Mouse (Mus musculus) intestine, embryonic 15.5 days (tissue): ENCODE data around the gene Zfp354b. TPM values are rescaled to one million over a fixed set of nuclear protein-coding genes. Genes with fewer than 3 reads are reported as not detected.

Source experiments
- ATAC-seq: fragments of 200-750 bp; cut with Nextera tagmentation; 2 replicates; pipeline ENCODE4 v1.8.0; 2017; ENCODE audit warnings: moderate TSS enrichment, moderate library complexity
- H3K27ac ChIP-seq: fragments of 300-500 bp; sonication (generic); 2 replicates; pipeline ENCODE4 v1.5.1; 2015; ENCODE audit warnings: mild to moderate bottlenecking, inconsistent platforms
- H3K27me3 ChIP-seq: fragments of 300-500 bp; sonication (generic); replicated peaks from 2 replicates; pipeline ENCODE4 v1.6.1; 2015; ENCODE audit warnings: inconsistent platforms
- H3K36me3 ChIP-seq: fragments of 300-500 bp; sonication (generic); 2 replicates; pipeline ENCODE4 v1.6.1; 2015; ENCODE audit warnings: inconsistent platforms
- H3K4me1 ChIP-seq: fragments of 300-500 bp; sonication (generic); replicated peaks from 2 replicates; pipeline ENCODE4 v1.6.1; 2015; ENCODE audit warnings: inconsistent platforms
- H3K4me2 ChIP-seq: fragments of 300-500 bp; sonication (generic); replicated peaks from 2 replicates; pipeline ENCODE4 v1.6.1; 2015; ENCODE audit warnings: mild to moderate bottlenecking, inconsistent platforms
- H3K4me3 ChIP-seq: fragments of 300-500 bp; sonication (generic); replicated peaks from 2 replicates; pipeline ENCODE4 v1.5.1; 2015; ENCODE audit warnings: inconsistent platforms
- H3K9ac ChIP-seq: fragments of 300-500 bp; sonication (generic); 2 replicates; pipeline ENCODE4 v1.6.1; 2015; ENCODE audit warnings: inconsistent platforms
- H3K9me3 ChIP-seq: fragments of 300-500 bp; sonication (generic); 2 replicates; pipeline ENCODE4 v1.6.1; 2016; ENCODE audit warnings: inconsistent platforms
- WGBS: fragments of 180-500 bp; shearing (Covaris S2); methylation state at CpG from one replicate; pipeline ENCODE4 v1.1.7; 2015; 5-methylcytosine and 5-hydroxymethylcytosine counted together
- polyA plus RNA-seq: library from polyadenylated mRNA; unstranded; fragments of >200 nt; fragmentation: Nextera tagmentation; extraction: Ambion mirVana; gene quantifications from 2 replicates; pipeline ENCODE4 v1.2.1, GENCODE M21; 2015

Gene Zfp354b
- 0.71 and 1.2 TPM in 2 replicates for polyA plus RNA-seq

- peak within 1 kb of the TSS; percentile 70 for H3K9ac ChIP-seq
- no peaks in the 10 kb centered on the region for H3K9me3 ChIP-seq
- under 1% methylated on average over 18 of the region's 18 CpGs for WGBS
- peak within 1 kb of the TSS; percentile 94 for H3K4me2 ChIP-seq
- no peaks in the 10 kb centered on the region; the same call in 1 of the 2 replicates for H3K27me3 ChIP-seq
- peak within 1 kb of the TSS; percentile 71 for H3K4me3 ChIP-seq
- H3K27ac ChIP-seq, result 0 out of 2 replicates have a peak within 1 kb of the TSS, but pooled peaks have one; percentile 17
- ATAC-seq, result peak; percentile 96
- no peaks in the 10 kb centered on the region for H3K36me3 ChIP-seq
- no peaks in the 10 kb centered on the region for H3K4me1 ChIP-seq
Observed at GRCm38 (mm10) chr11:50931451-50931866, at the start of gene Zfp354b. TSS of gene Zfp354b (minus strand) at chr11:50931633.

- no peaks in the 10 kb centered on the region for H3K36me3 ChIP-seq
- no peak overlapping the region for H3K4me2 ChIP-seq
- no peaks in the 10 kb centered on the region for H3K27me3 ChIP-seq
- WGBS, result 70% methylated on average over 4 of the region's 4 CpGs
- no peaks in the 10 kb centered on the region for H3K9me3 ChIP-seq
- no peak for ATAC-seq
- H3K27ac ChIP-seq, result no peak overlapping the region
- no peak overlapping the region for H3K9ac ChIP-seq
- no peaks in the 10 kb centered on the region for H3K4me1 ChIP-seq
- no peak overlapping the region for H3K4me3 ChIP-seq
Observed at GRCm38 (mm10) chr11:50977216-50977615, 45.8 kb upstream of the Zfp354b start.

- 82% methylated on average over 11 of the region's 11 CpGs for WGBS
- no peak within 1 kb of the TSS for H3K27ac ChIP-seq
- H3K4me2 ChIP-seq, result no peak within 1 kb of the TSS
Observed at GRCm38 (mm10) chr11:50966230-50966629, 34.8 kb upstream of the Zfp354b start, which contains the start of gene Olfr1378. TSS of gene Olfr1378 (plus strand) at chr11:50966530.

GRCm38 (mm10) chr11:50964886-50965285 lies 33.5 kb upstream of the Zfp354b start:
- 84% methylated on average over 2 of the region's 2 CpGs for WGBS

More at GRCm38 (mm10) chr11:50966230-50966629, 34.8 kb upstream of the Zfp354b start, which contains the start of gene Olfr1378:
- ATAC-seq, result no peak
- Histone ChIP-seq H3K27me3 (no peaks in the 10 kb centered on the region), H3K36me3 (no peaks in the 10 kb centered on the region), H3K9ac (no peak within 1 kb of the TSS), H3K4me3 (no peak within 1 kb of the TSS), H3K9me3 (no peaks in the 10 kb centered on the region), H3K4me1 (no peaks in the 10 kb centered on the region)

GRCm38 (mm10) chr11:50953665-50954064 lies 22.2 kb upstream of the Zfp354b start, which contains the start of gene Prop1:
TSS of gene Prop1 (minus strand) at chr11:50953765.
- Histone ChIP-seq H3K27me3 (no peaks in the 10 kb centered on the region), H3K4me3 (no peak within 1 kb of the TSS), H3K27ac (no peak within 1 kb of the TSS), H3K4me1 (no peaks in the 10 kb centered on the region), H3K36me3 (no peaks in the 10 kb centered on the region), H3K9me3 (no peaks in the 10 kb centered on the region), H3K9ac (no peak within 1 kb of the TSS), H3K4me2 (no peak within 1 kb of the TSS)
- 65% methylated on average over 6 of the region's 6 CpGs for WGBS
- ATAC-seq, result no peak

More at GRCm38 (mm10) chr11:50964886-50965285, 33.5 kb upstream of the Zfp354b start:
- Histone ChIP-seq H3K36me3 (no peaks in the 10 kb centered on the region), H3K4me1 (no peaks in the 10 kb centered on the region), H3K27me3 (no peaks in the 10 kb centered on the region), H3K27ac (no peak overlapping the region), H3K4me3 (no peak overlapping the region), H3K9me3 (no peaks in the 10 kb centered on the region), H3K4me2 (no peak overlapping the region), H3K9ac (no peak overlapping the region)
- ATAC-seq, result no peak

GRCm38 (mm10) chr11:50952290-50952689 lies 20.9 kb upstream of the Zfp354b start:
- no peak for ATAC-seq
- H3K9me3 ChIP-seq, result no peaks in the 10 kb centered on the region
- H3K9ac ChIP-seq, result no peak overlapping the region
- WGBS, result 61% methylated on average over 14 of the region's 14 CpGs
- no peak overlapping the region for H3K4me3 ChIP-seq
- H3K4me1 ChIP-seq, result no peaks in the 10 kb centered on the region
- H3K27me3 ChIP-seq, result no peaks in the 10 kb centered on the region
- H3K4me2 ChIP-seq, result no peak overlapping the region
- H3K36me3 ChIP-seq, result no peaks in the 10 kb centered on the region
- H3K27ac ChIP-seq, result no peak overlapping the region

GRCm38 (mm10) chr11:50943506-50943905 lies 12.1 kb upstream of the Zfp354b start, which contains the start of gene 4933414I15Rik:
TSS of gene 4933414I15Rik (minus strand) at chr11:50943765.
- Histone ChIP-seq H3K4me1 (no peaks in the 10 kb centered on the region), H3K4me3 (no peak within 1 kb of the TSS), H3K36me3 (no peaks in the 10 kb centered on the region), H3K9me3 (no peaks in the 10 kb centered on the region), H3K27ac (no peak within 1 kb of the TSS), H3K4me2 (no peak within 1 kb of the TSS), H3K9ac (no peak within 1 kb of the TSS), H3K27me3 (no peaks in the 10 kb centered on the region)
- ATAC-seq, result no peak
- 74% methylated on average over 14 of the region's 14 CpGs for WGBS

- H3K4me3 ChIP-seq, result no peak overlapping the region
- H3K9ac ChIP-seq, result no peak overlapping the region
- H3K4me2 ChIP-seq, result no peak overlapping the region
- no peak for ATAC-seq
- no peaks in the 10 kb centered on the region for H3K9me3 ChIP-seq
- no peaks in the 10 kb centered on the region for H3K36me3 ChIP-seq
- H3K27me3 ChIP-seq, result no peaks in the 10 kb centered on the region
- no peaks in the 10 kb centered on the region for H3K4me1 ChIP-seq
- no peak overlapping the region for H3K27ac ChIP-seq
- WGBS, result 61% methylated on average over 12 of the region's 12 CpGs
Observed at GRCm38 (mm10) chr11:50942386-50942785, 11.0 kb upstream of the Zfp354b start.

- Histone ChIP-seq H3K4me2 (no peak overlapping the region), H3K36me3 (no peaks in the 10 kb centered on the region), H3K9me3 (no peaks in the 10 kb centered on the region), H3K27ac (no peak overlapping the region), H3K4me3 (no peak overlapping the region), H3K27me3 (no peaks in the 10 kb centered on the region), H3K4me1 (no peaks in the 10 kb centered on the region), H3K9ac (no peak overlapping the region)
- peak; percentile 43; the same call in 1 of the 2 replicates for ATAC-seq
- WGBS, result 33% methylated on average over 14 of the region's 14 CpGs
Observed at GRCm38 (mm10) chr11:50939621-50940366, 8.4 kb upstream of the Zfp354b start.

GRCm38 (mm10) chr11:50938435-50938834 lies 7.0 kb upstream of the Zfp354b start:
- no peak overlapping the region for H3K9ac ChIP-seq
- H3K27ac ChIP-seq, result no peak overlapping the region
- 76% methylated on average over 8 of the region's 8 CpGs for WGBS
- no peak for ATAC-seq
- H3K27me3 ChIP-seq, result no peaks in the 10 kb centered on the region
- no peak overlapping the region for H3K4me3 ChIP-seq
- no peaks in the 10 kb centered on the region for H3K9me3 ChIP-seq
- H3K4me1 ChIP-seq, result no peaks in the 10 kb centered on the region
- H3K4me2 ChIP-seq, result no peak overlapping the region
- no peaks in the 10 kb centered on the region for H3K36me3 ChIP-seq

GRCm38 (mm10) chr11:50932040-50932439 lies 607 bp upstream of the Zfp354b start:
- WGBS, result 86% methylated on average over 1 of the region's 1 CpGs
- H3K4me3 ChIP-seq, result no peak overlapping the region

GRCm38 (mm10) chr11:50931021-50931420 lies 412 bp downstream of the Zfp354b start:
- Histone ChIP-seq H3K9me3 (no peaks in the 10 kb centered on the region), H3K4me3 (peak overlapping the region; percentile 71), H3K27me3 (no peaks in the 10 kb centered on the region; the same call in 1 of the 2 replicates), H3K4me1 (no peaks in the 10 kb centered on the region), H3K4me2 (peak overlapping the region; percentile 94), H3K9ac (peak overlapping the region; percentile 70), H3K27ac (0 out of 2 replicates have a peak overlapping the region, but pooled peaks have one; percentile 17), H3K36me3 (no peaks in the 10 kb centered on the region)
- WGBS, result 2% methylated on average over 16 of the region's 16 CpGs
- peak; percentile 69 for ATAC-seq

More at GRCm38 (mm10) chr11:50932040-50932439, 607 bp upstream of the Zfp354b start:
- 0 out of 2 replicates have a peak overlapping the region, but pooled peaks have one; percentile 94 for H3K4me2 ChIP-seq
- no peaks in the 10 kb centered on the region; the same call in 1 of the 2 replicates for H3K27me3 ChIP-seq
- no peak overlapping the region for H3K9ac ChIP-seq
- ATAC-seq, result 0 out of 2 replicates have a peak, but pooled peaks have one; percentile 31
- no peaks in the 10 kb centered on the region for H3K9me3 ChIP-seq
- H3K4me1 ChIP-seq, result no peaks in the 10 kb centered on the region
- no peaks in the 10 kb centered on the region for H3K36me3 ChIP-seq
- H3K27ac ChIP-seq, result no peak overlapping the region
